8 mouse cellular contexts compared by ENCODE assay signal in genomic region chr16:97356499-97357187, GRCm38 (mm10). TPM values are rescaled to one million over a fixed set of nuclear protein-coding genes. Genes with fewer than 3 reads are reported as not detected.
DNase-seq lines count a peak whose midpoint lies in the region; ATAC-seq lines count a peak whose summit lies in the region.

Gene Bace2, plus strand, starts transcription at chr16:97356742.

- no peaks in the 10 kb centered on the region for H3K9me3 ChIP-seq in intestine, embryonic 14.5 days (ENCODE audit: control insufficient read depth, low read length)
- H3K9me3 ChIP-seq in limb, embryonic 12.5 days, result no peaks in the 10 kb centered on the region
- H3K9me3 ChIP-seq in midbrain, embryonic 11.5 days (ENCODE audit: control insufficient read depth, low read length), result no peaks in the 10 kb centered on the region

- peak; percentile 84 for DNase-seq in adrenal gland, postnatal 14 days
- DNase-seq in embryo, embryonic 9.5 days (ENCODE audit: extremely low spot score), result peak; percentile 75
- peak; percentile 82 for DNase-seq in intestine, embryonic 14.5 days (ENCODE audit: low spot score)
- DNase-seq in midbrain, embryonic 11.5 days (ENCODE audit: low spot score, missing footprints), result peak; percentile 94
- peak; percentile 9 to 55 for DNase-seq in spleen, postnatal 10 days (ENCODE audit: low spot score in 2 of 2)

- H3K9ac ChIP-seq in intestine, embryonic 14.5 days (ENCODE audit: low read length), result peak within 1 kb of the TSS; percentile 35
- peak within 1 kb of the TSS; percentile 61 for H3K9ac ChIP-seq in limb, embryonic 12.5 days (replicated peaks)
- peak within 1 kb of the TSS; percentile 54 for H3K9ac ChIP-seq in midbrain, embryonic 11.5 days (ENCODE audit: low read length)

- WGBS in intestine, embryonic 14.5 days, result 1% methylated on average over 58 of the region's 58 CpGs
- 1% methylated on average over 58 of the region's 58 CpGs for WGBS in limb, embryonic 12.5 days
- WGBS in midbrain, embryonic 11.5 days, result under 1% methylated on average over 58 of the region's 58 CpGs

- peak within 1 kb of the TSS; percentile 100 for H3K4me2 ChIP-seq in intestine, embryonic 14.5 days (ENCODE audit: low read length)
- H3K4me2 ChIP-seq in limb, embryonic 12.5 days, result peak within 1 kb of the TSS; percentile 99
- H3K4me2 ChIP-seq in midbrain, embryonic 11.5 days, result peak within 1 kb of the TSS; percentile 99

- no peaks in the 10 kb centered on the region for H3K4me1 ChIP-seq in intestine, embryonic 14.5 days (replicated peaks; ENCODE audit: control insufficient read depth, insufficient read depth, low read length)
- peaks cover 11% of the 10 kb centered on the region; the same call in 1 of the 2 replicates for H3K4me1 ChIP-seq in limb, embryonic 12.5 days (replicated peaks)
- peaks cover 7% of the 10 kb centered on the region for H3K4me1 ChIP-seq in midbrain, embryonic 11.5 days (ENCODE audit: control insufficient read depth, insufficient read depth, low read length)

- no peaks in the 10 kb centered on the region for H3K36me3 ChIP-seq in intestine, embryonic 14.5 days (ENCODE audit: control insufficient read depth, insufficient read depth, low read length)
- H3K36me3 ChIP-seq in limb, embryonic 12.5 days, result no peaks in the 10 kb centered on the region
- H3K36me3 ChIP-seq in midbrain, embryonic 11.5 days (ENCODE audit: control insufficient read depth, insufficient read depth, low read length), result no peaks in the 10 kb centered on the region

- no peak within 1 kb of the TSS for H3K27ac ChIP-seq in intestine, embryonic 14.5 days (ENCODE audit: low read depth)
- H3K27ac ChIP-seq in limb, embryonic 12.5 days, result no peak within 1 kb of the TSS
- H3K27ac ChIP-seq in midbrain, embryonic 11.5 days (ENCODE audit: low read depth, low read length), result no peak within 1 kb of the TSS

- ATAC-seq in granulocyte monocyte progenitor cell, adult 5-6 weeks (replicated peaks; ENCODE audit: poor library complexity, severe bottlenecking), result peak; percentile 94
- ATAC-seq in intestine, embryonic 14.5 days (replicated peaks; ENCODE audit: low FRiP score, low TSS enrichment, low read depth), result peak; percentile 86
- ATAC-seq in limb, embryonic 12.5 days (ENCODE audit: insufficient number of reproducible peaks, insufficient read depth, low FRiP score, low TSS enrichment, low read depth), result peak; percentile 69
- ATAC-seq in midbrain, embryonic 11.5 days (ENCODE audit: low FRiP score), result peak; percentile 88
- no peak for ATAC-seq in activated CD4-positive, CD25-positive, alpha-beta regulatory T cell, adult 4 months

- H3K27me3 ChIP-seq in intestine, embryonic 14.5 days (replicated peaks; ENCODE audit: control insufficient read depth, insufficient read depth, low read length), result 0 out of 2 replicates have a peak, but pooled peaks cover 2% of the 10 kb centered on the region
- H3K27me3 ChIP-seq in limb, embryonic 12.5 days, result peaks cover 51% of the 10 kb centered on the region
- peaks cover 27% of the 10 kb centered on the region for H3K27me3 ChIP-seq in midbrain, embryonic 11.5 days (ENCODE audit: control insufficient read depth, insufficient read depth, low read length)

- peak within 1 kb of the TSS; percentile 60 for H3K4me3 ChIP-seq in intestine, embryonic 14.5 days (ENCODE audit: low read depth, low read length)
- H3K4me3 ChIP-seq in limb, embryonic 12.5 days (replicated peaks), result peak within 1 kb of the TSS; percentile 68
- peak within 1 kb of the TSS; percentile 49 for H3K4me3 ChIP-seq in midbrain, embryonic 11.5 days (ENCODE audit: low read depth, low read length)

RNA-seq across cellular contexts. Expression of gene Bace2, which starts in this region (rescaled TPM):
- 11.4 and 14.3 TPM in 2 replicates for total RNA-seq in adrenal gland, postnatal 14 days (2021)
- total RNA-seq in granulocyte monocyte progenitor cell, adult 5-6 weeks (2014; fragmentation: Nextera tagmentation), result not detected in 2 replicates
- total RNA-seq in granulocyte monocyte progenitor cell, adult 5-6 weeks (2017), result not detected in 2 replicates
- 9.7 and 10.8 TPM in 2 replicates for polyA plus RNA-seq in intestine, embryonic 14.5 days (2014; fragmentation: Nextera tagmentation; extraction: Ambion mirVana)
- polyA plus RNA-seq in limb, embryonic 12.5 days (2016; fragmentation: Nextera tagmentation; extraction: Ambion mirVana), result 1.7 and 1.8 TPM in 2 replicates
- 2.3 and 2.8 TPM in 2 replicates for polyA plus RNA-seq in midbrain, embryonic 11.5 days (2014; fragmentation: Nextera tagmentation; extraction: Ambion mirVana)
- polyA plus RNA-seq in activated CD4-positive, CD25-positive, alpha-beta regulatory T cell, adult 4 months (2017; shearing (Covaris generic)), result 1 to 10 TPM in 1 of 2 experiments, under 1 TPM in 1; 0.25 to 2.0 TPM

Comparison
In these comparisons a context has a peak if more than half of its experiments do, and no peak if none do; other contexts are left out.
1. RNA of gene Bace2 (total RNA-seq): 11.4 to 14.3 TPM in adrenal gland, postnatal 14 days; not detected in granulocyte monocyte progenitor cell, adult 5-6 weeks; every median in the first group is over 10 times any median in the second.
2. Peak in ATAC-seq in granulocyte monocyte progenitor cell, adult 5-6 weeks; RNA of the gene not detected or under 1 TPM.
3. DNase-seq: peak in every context shown above with its lines; median percentile 94 in midbrain, embryonic 11.5 days; 84 in adrenal gland, postnatal 14 days; 82 in intestine, embryonic 14.5 days; 75 in embryo, embryonic 9.5 days; 32 in spleen, postnatal 10 days.
4. Peak in every context shown above with its lines, with median percentiles within 50 percentile points of each other: H3K4me2 ChIP-seq, H3K4me3 ChIP-seq and H3K9ac ChIP-seq.